Mouse (Mus musculus): ENCODE measurements around the gene Irf9. TPM values are rescaled to one million over a fixed set of nuclear protein-coding genes. Genes with fewer than 3 reads are reported as not detected.

The Irf9 gene
- polyA plus RNA-seq, 1 experiment from 2014 or later: 10.4 TPM

DNA sequence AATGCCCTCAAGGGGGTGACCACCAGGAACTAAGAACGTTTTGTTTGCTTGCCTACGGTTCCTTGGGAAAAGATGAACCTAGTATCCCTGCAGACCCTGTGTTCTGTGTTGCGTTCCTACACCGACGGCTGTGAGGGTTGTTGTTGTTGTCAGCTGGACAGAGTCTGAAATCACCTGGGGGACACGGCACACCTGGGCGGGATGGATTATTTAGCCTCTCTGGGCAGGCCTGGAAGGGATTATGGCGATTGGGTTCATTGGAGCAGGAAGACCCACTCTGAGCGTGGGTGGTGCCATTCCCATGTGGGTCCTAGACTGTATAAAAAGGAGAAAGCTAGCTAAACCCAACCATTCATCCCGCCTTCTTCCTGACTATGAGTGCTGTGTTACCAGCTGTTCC is 41.5 kb upstream of the Irf9 start:
- Histone ChIP-seq H3K4me3 (ENCODE audit: low read depth, low read length) (no peak overlapping the region), H3K9me3 (replicated peaks; ENCODE audit: control insufficient read depth, low read length, poor library complexity, severe bottlenecking) (no peaks in the 10 kb centered on the region), H3K9ac (ENCODE audit: low read depth, low read length) (no peak overlapping the region), H3K4me1 (ENCODE audit: control insufficient read depth, insufficient read depth, low read length) (peaks cover 20% of the 10 kb centered on the region), H3K36me3 (ENCODE audit: control insufficient read depth, insufficient read depth, low read length) (peaks cover 18% of the 10 kb centered on the region), H3K27ac (ENCODE audit: low read length) (no peak overlapping the region), H3K27me3 (ENCODE audit: control insufficient read depth, insufficient read depth, low read depth, low read length) (no peaks in the 10 kb centered on the region), H3K4me2 (ENCODE audit: low read length) (no peak overlapping the region)
- ATAC-seq: no peak
- 87% methylated on average over 10 of the region's 10 CpGs for WGBS

DNA sequence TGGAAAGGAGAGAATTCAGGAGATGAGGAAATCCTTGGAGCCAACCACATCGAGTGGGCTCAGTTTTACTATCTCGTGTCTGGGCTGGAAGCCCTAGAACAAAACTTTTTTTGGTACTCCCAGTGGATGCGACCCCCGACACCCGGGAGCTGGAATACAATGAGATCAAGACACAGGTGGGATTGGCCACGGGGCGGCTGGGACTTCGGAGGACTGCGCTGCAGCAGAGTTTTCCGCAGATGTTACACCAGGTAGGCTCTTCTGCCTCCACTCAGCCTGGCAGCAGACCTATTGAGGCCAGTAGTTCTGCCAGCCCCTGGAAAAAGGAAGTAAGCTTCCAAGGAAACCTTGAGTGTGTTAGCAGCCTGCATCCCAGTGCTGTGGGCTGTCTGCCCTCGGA is 40.1 kb upstream of the Irf9 start:
- ATAC-seq: no peak
- WGBS: 93% methylated on average over 11 of the region's 11 CpGs
- Histone ChIP-seq H3K9ac (ENCODE audit: low read depth, low read length) (no peak overlapping the region), H3K36me3 (ENCODE audit: control insufficient read depth, insufficient read depth, low read length) (peaks cover 23% of the 10 kb centered on the region), H3K27ac (ENCODE audit: low read length) (no peak overlapping the region), H3K27me3 (ENCODE audit: control insufficient read depth, insufficient read depth, low read depth, low read length) (no peaks in the 10 kb centered on the region), H3K4me1 (ENCODE audit: control insufficient read depth, insufficient read depth, low read length) (peaks cover 20% of the 10 kb centered on the region), H3K4me3 (ENCODE audit: low read depth, low read length) (no peak overlapping the region), H3K4me2 (ENCODE audit: low read length) (no peak overlapping the region), H3K9me3 (replicated peaks; ENCODE audit: control insufficient read depth, low read length, poor library complexity, severe bottlenecking) (no peaks in the 10 kb centered on the region)

DNA sequence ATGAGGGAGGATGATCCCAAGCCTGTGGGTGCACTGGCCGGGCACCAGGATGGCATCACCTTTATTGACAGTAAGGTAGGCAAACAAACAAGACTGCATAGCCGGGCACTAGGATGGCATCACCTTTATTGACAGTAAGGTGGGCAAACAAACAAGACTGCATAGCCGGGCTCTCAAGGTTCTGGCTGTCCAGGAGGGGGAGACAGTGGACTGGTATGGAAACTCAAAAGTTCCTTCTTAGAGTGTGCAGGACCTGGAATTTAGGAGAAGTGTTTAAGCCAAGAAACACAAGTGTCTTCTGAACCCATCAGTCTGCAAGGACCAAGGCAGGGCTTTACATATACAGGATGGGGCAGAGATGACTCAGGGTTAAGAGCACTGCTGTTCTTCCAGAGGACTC is 37.6 kb upstream of the Irf9 start:
- no peak overlapping the region for H3K9ac ChIP-seq (ENCODE audit: low read depth, low read length)
- H3K27me3 ChIP-seq (ENCODE audit: control insufficient read depth, insufficient read depth, low read depth, low read length): no peaks in the 10 kb centered on the region
- no peak overlapping the region for H3K27ac ChIP-seq (ENCODE audit: low read length)
- H3K9me3 ChIP-seq (replicated peaks; ENCODE audit: control insufficient read depth, low read length, poor library complexity, severe bottlenecking): no peaks in the 10 kb centered on the region
- no peak for ATAC-seq
- H3K4me2 ChIP-seq (ENCODE audit: low read length): no peak overlapping the region
- H3K4me1 ChIP-seq (ENCODE audit: control insufficient read depth, insufficient read depth, low read length): peaks cover 16% of the 10 kb centered on the region
- 93% methylated on average over 3 of the region's 3 CpGs for WGBS
- peaks cover 34% of the 10 kb centered on the region for H3K36me3 ChIP-seq (ENCODE audit: control insufficient read depth, insufficient read depth, low read length)
- no peak overlapping the region for H3K4me3 ChIP-seq (ENCODE audit: low read depth, low read length)

DNA sequence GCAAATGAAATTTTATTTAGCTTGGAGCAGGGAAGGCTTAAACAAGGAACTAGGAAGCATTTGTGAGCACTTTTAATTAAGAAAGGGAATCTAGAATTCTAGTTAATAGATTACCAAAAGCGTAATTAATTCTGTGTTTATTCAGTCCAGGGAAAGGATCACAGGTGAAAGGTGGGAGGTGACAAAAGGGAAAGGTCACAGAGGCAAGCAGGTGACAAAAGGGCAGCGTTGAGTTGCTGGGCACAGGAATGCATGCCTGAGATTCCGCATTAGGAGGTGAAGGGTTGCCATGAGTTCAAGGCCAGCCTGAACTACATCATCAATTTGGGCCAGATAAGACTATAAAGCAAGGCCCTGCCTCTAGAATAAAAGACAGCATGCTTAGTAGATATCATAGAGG is 35.9 kb upstream of the Irf9 start:
- Histone ChIP-seq H3K4me2 (ENCODE audit: low read length) (no peak overlapping the region), H3K27ac (ENCODE audit: low read length) (no peak overlapping the region), H3K9me3 (replicated peaks; ENCODE audit: control insufficient read depth, low read length, poor library complexity, severe bottlenecking) (no peaks in the 10 kb centered on the region), H3K9ac (ENCODE audit: low read depth, low read length) (no peak overlapping the region), H3K4me3 (ENCODE audit: low read depth, low read length) (no peak overlapping the region), H3K36me3 (ENCODE audit: control insufficient read depth, insufficient read depth, low read length) (peaks cover 34% of the 10 kb centered on the region), H3K27me3 (ENCODE audit: control insufficient read depth, insufficient read depth, low read depth, low read length) (no peaks in the 10 kb centered on the region), H3K4me1 (ENCODE audit: control insufficient read depth, insufficient read depth, low read length) (0 out of 2 replicates have a peak, but pooled peaks cover under 1% of the 10 kb centered on the region)
- ATAC-seq: no peak
- 91% methylated on average over 3 of the region's 3 CpGs for WGBS

DNA sequence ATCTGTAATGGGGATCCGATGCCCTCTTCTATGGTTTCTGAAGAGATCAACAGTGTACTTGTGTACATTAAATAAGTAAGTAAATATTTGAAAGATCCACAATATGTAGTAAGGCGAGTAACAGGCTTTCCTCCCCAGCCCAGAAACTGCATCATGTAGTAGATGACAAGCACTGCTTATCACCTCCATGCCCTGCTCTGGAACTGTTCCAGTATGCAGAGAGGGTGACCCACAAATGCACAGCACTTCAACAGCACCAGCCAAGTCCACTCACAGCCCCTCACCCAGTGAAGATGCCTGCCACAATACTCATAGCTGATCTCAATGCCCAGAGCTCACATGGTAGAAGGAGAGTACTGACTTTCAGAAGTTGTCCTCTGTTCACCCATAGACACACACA is 32.8 kb upstream of the Irf9 start:
- no peak overlapping the region for H3K4me2 ChIP-seq (ENCODE audit: low read length)
- H3K9me3 ChIP-seq (replicated peaks; ENCODE audit: control insufficient read depth, low read length, poor library complexity, severe bottlenecking): no peaks in the 10 kb centered on the region
- 93% methylated on average over 2 of the region's 2 CpGs for WGBS
- no peak for ATAC-seq
- H3K36me3 ChIP-seq (ENCODE audit: control insufficient read depth, insufficient read depth, low read length): peaks cover 21% of the 10 kb centered on the region; the same call in 1 of the 2 replicates
- H3K27ac ChIP-seq (ENCODE audit: low read length): no peak overlapping the region
- H3K4me1 ChIP-seq (ENCODE audit: control insufficient read depth, insufficient read depth, low read length): no peaks in the 10 kb centered on the region
- no peak overlapping the region for H3K4me3 ChIP-seq (ENCODE audit: low read depth, low read length)
- no peak overlapping the region for H3K9ac ChIP-seq (ENCODE audit: low read depth, low read length)
- no peaks in the 10 kb centered on the region for H3K27me3 ChIP-seq (ENCODE audit: control insufficient read depth, insufficient read depth, low read depth, low read length)

DNA sequence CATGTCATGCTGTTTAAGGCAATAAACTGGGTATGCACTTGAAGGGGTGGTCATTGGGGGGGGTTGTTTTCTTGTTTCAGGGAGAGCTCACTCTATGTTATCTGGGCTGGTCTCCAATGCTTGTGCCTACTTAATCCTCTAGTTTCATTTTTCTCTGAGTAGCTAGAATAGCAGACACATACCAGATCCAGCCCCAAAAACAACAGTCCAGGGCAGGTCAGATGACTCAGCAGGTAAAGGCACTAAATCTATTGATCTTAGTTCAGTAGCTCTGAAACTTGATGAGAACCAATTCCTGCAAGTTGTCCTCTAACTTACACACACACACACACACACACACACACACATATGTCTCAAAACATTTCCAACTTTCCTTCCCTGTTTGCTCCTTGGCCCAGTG is 31.6 kb upstream of the Irf9 start:
- peaks cover 17% of the 10 kb centered on the region; the same call in 1 of the 2 replicates for H3K36me3 ChIP-seq (ENCODE audit: control insufficient read depth, insufficient read depth, low read length)
- no peaks in the 10 kb centered on the region for H3K9me3 ChIP-seq (replicated peaks; ENCODE audit: control insufficient read depth, low read length, poor library complexity, severe bottlenecking)
- H3K27ac ChIP-seq (ENCODE audit: low read length): no peak overlapping the region
- H3K9ac ChIP-seq (ENCODE audit: low read depth, low read length): no peak overlapping the region
- ATAC-seq: no peak
- H3K27me3 ChIP-seq (ENCODE audit: control insufficient read depth, insufficient read depth, low read depth, low read length): no peaks in the 10 kb centered on the region
- no peaks in the 10 kb centered on the region for H3K4me1 ChIP-seq (ENCODE audit: control insufficient read depth, insufficient read depth, low read length)
- H3K4me2 ChIP-seq (ENCODE audit: low read length): no peak overlapping the region
- H3K4me3 ChIP-seq (ENCODE audit: low read depth, low read length): no peak overlapping the region

DNA sequence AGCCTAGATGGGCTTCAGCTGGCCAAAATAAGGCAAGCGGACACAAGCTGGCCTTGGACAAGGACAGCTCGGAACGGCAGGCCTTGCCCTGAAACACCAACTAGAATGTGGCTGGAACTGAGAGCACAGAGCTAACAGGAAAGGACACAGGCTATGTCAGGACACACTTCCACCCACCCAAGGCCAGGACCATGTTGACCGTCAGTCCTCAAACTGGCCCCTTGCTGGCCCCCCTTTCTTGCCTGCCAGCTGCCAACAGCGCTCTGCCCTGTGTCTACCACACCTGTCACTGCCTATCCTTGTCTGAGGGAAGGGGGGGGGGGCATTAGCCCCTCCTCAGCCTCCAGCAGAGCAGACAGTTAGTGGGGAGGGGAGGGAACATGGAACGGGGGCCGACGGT is 28.1 kb upstream of the Irf9 start, which contains the start of gene Fitm1:
Gene Fitm1 (plus strand): TSS at position 316 of the 400 bp plus-strand sequence.
- 87% methylated on average over 8 of the region's 8 CpGs for WGBS
- Histone ChIP-seq H3K4me1 (ENCODE audit: control insufficient read depth, insufficient read depth, low read length) (peaks cover 9% of the 10 kb centered on the region), H3K27me3 (ENCODE audit: control insufficient read depth, insufficient read depth, low read depth, low read length) (no peaks in the 10 kb centered on the region), H3K36me3 (ENCODE audit: control insufficient read depth, insufficient read depth, low read length) (no peaks in the 10 kb centered on the region), H3K27ac (ENCODE audit: low read length) (no peak within 1 kb of the TSS), H3K9ac (ENCODE audit: low read depth, low read length) (no peak within 1 kb of the TSS), H3K4me3 (ENCODE audit: low read depth, low read length) (no peak within 1 kb of the TSS), H3K9me3 (replicated peaks; ENCODE audit: control insufficient read depth, low read length, poor library complexity, severe bottlenecking) (no peaks in the 10 kb centered on the region), H3K4me2 (ENCODE audit: low read length) (no peak within 1 kb of the TSS)
- no peak for ATAC-seq

DNA sequence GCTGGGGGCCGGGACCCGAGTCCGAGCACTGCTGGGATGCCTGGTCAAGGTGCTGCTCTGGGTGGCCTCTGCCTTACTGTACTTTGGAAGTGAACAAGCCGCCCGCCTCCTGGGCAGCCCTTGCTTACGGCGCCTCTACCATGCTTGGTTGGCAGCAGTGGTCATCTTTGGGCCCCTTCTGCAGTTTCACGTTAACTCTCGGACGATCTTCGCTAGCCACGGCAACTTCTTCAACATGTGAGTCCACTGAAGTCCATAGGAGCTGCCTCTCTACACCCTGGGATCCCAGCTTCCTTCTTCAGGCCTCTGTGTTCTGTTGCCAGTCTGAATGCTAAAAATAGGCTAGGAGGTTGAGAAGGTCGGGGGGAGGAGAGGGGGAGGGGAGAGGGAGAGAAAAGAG is 27.7 kb upstream of the Irf9 start:
- no peak overlapping the region for H3K27ac ChIP-seq (ENCODE audit: low read length)
- no peak overlapping the region for H3K9ac ChIP-seq (ENCODE audit: low read depth, low read length)
- H3K36me3 ChIP-seq (ENCODE audit: control insufficient read depth, insufficient read depth, low read length): no peaks in the 10 kb centered on the region
- 77% methylated on average over 13 of the region's 13 CpGs for WGBS
- no peaks in the 10 kb centered on the region for H3K27me3 ChIP-seq (ENCODE audit: control insufficient read depth, insufficient read depth, low read depth, low read length)
- no peak overlapping the region for H3K4me3 ChIP-seq (ENCODE audit: low read depth, low read length)
- no peak for ATAC-seq
- H3K4me1 ChIP-seq (ENCODE audit: control insufficient read depth, insufficient read depth, low read length): peaks cover 9% of the 10 kb centered on the region
- no peak overlapping the region for H3K4me2 ChIP-seq (ENCODE audit: low read length)
- no peaks in the 10 kb centered on the region for H3K9me3 ChIP-seq (replicated peaks; ENCODE audit: control insufficient read depth, low read length, poor library complexity, severe bottlenecking)

DNA sequence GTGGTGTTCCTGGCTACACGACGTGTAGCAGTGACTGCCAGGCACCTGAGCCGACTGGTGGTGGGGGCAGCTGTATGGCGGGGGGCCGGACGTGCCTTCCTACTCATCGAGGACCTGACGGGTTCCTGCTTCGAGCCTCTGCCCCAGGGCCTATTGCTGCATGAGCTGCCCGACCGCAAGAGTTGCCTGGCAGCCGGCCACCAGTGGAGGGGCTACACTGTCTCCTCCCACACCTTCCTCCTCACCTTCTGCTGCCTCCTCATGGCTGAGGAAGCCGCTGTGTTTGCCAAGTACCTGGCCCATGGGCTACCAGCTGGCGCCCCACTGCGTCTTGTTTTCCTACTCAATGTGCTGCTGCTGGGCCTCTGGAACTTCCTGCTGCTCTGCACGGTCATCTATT is 27.0 kb upstream of the Irf9 start:
- Histone ChIP-seq H3K27ac (ENCODE audit: low read length) (no peak overlapping the region), H3K4me1 (ENCODE audit: control insufficient read depth, insufficient read depth, low read length) (peaks cover 9% of the 10 kb centered on the region), H3K4me3 (ENCODE audit: low read depth, low read length) (no peak overlapping the region), H3K4me2 (ENCODE audit: low read length) (no peak overlapping the region), H3K9ac (ENCODE audit: low read depth, low read length) (no peak overlapping the region), H3K9me3 (replicated peaks; ENCODE audit: control insufficient read depth, low read length, poor library complexity, severe bottlenecking) (no peaks in the 10 kb centered on the region), H3K27me3 (ENCODE audit: control insufficient read depth, insufficient read depth, low read depth, low read length) (no peaks in the 10 kb centered on the region), H3K36me3 (ENCODE audit: control insufficient read depth, insufficient read depth, low read length) (no peaks in the 10 kb centered on the region)
- WGBS: 83% methylated on average over 16 of the region's 16 CpGs
- ATAC-seq: no peak

All from midbrain, embryonic 16.5 days (tissue).